In the genomic region with DNA sequence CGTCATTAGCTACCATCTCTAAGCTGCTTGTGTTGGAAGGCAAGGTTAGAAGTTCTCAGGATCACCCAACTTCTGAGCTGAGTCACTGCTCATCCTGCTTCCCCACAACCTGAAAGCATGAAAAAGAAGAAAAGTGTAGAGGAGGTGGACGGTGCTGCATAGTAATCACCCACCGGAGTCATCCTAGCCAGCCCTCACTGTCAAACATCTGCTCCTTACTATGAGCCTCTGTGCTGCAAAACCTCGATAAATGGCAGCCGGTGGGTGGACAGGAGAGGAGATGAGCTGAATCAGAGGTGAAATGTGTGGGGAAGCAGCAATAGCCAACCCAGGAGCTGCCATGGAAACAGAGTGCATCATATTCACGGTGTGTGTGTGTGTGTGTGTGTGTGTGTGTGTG, we compare ENCODE assay signal across 27 mouse cellular contexts. TPM values are rescaled to one million over a fixed set of nuclear protein-coding genes. Genes with fewer than 3 reads are reported as not detected.
DNase-seq lines count a peak whose midpoint lies in the region; ATAC-seq and TF ChIP-seq lines count a peak whose summit lies in the region.
"Had no signal": no experiment of that assay in that cellular context is flagged by ENCODE, and none has a peak within 500 bp of the region (broad histone marks: within the 10 kb centered on the region; RNA-seq: fewer than 3 reads in every experiment).

No protein-coding gene starts in this region.

- no peaks in the 10 kb centered on the region for H3K36me3 ChIP-seq in heart, adult 2 months (ENCODE audit: control insufficient read depth, insufficient read depth, low read length)
- H3K36me3 ChIP-seq in lung, postnatal 0 days (ENCODE audit: insufficient read depth, low read length), result no peaks in the 10 kb centered on the region
- H3K36me3 ChIP-seq: forebrain, embryonic 10.5 days; heart, embryonic 12.5 days; kidney, embryonic 15.5 days had no signal

- no peak for TF ChIP-seq EP300 in heart, adult 2 months (IDR thresholded peaks at IDR 0.05; ENCODE audit: insufficient read depth, low read depth, low read length)
- no peak for TF ChIP-seq EP300 in lung, postnatal 0 days (IDR thresholded peaks at IDR 0.05)

- peak; percentile 70 for DNase-seq in heart, adult 11 months
- DNase-seq in heart, adult 2 months, result no peak
- peak; percentile 90 for DNase-seq in brain, adult 2 months (ENCODE audit: low read depth, low spot score)
- peak; percentile 42 to 44 for DNase-seq in frontal cortex, postnatal 36 days (ENCODE audit: low spot score in 2 of 2)
- no peak for DNase-seq in thymus, adult 18-20 months
- no peak for DNase-seq in layer of hippocampus, postnatal 14 days (ENCODE audit: low spot score in 2 of 2)
- DNase-seq in lung, postnatal 0 days (ENCODE audit: low spot score), result no peak
- DNase-seq: adrenal gland, postnatal 14 days; cerebellum, adult 11 months; cerebellum, adult 9-11 months; gastrocnemius, postnatal 10 days; heart, postnatal 10 days; kidney, postnatal 4 days; liver, postnatal 0 days; lung, postnatal 10 days; thymus, postnatal 14 days had no signal

- intact Hi-C loops in heart, adult 2 months (cut with DNase I), result no loop called here

- H3K9ac ChIP-seq in heart, adult 2 months (ENCODE audit: low read depth, low read length), result no peak overlapping the region
- H3K9ac ChIP-seq in lung, postnatal 0 days (replicated peaks; ENCODE audit: low read depth), result no peak overlapping the region
- H3K9ac ChIP-seq: heart, embryonic 12.5 days; kidney, embryonic 15.5 days; limb, embryonic 12.5 days; liver, postnatal 0 days had no signal

- no peak overlapping the region for H3K4me2 ChIP-seq in lung, postnatal 0 days (replicated peaks; ENCODE audit: low read depth, low read length)
- H3K4me2 ChIP-seq: heart, embryonic 12.5 days; kidney, embryonic 15.5 days; limb, embryonic 12.5 days; liver, embryonic 11.5 days; midbrain, embryonic 11.5 days had no signal

- no peak for TF ChIP-seq POLR2A in heart, adult 2 months (IDR thresholded peaks at IDR 0.05; ENCODE audit: insufficient read depth, low read depth, low read length)
- no peak for TF ChIP-seq POLR2A in olfactory bulb, adult 2 months (IDR thresholded peaks at IDR 0.05; ENCODE audit: insufficient read depth, low read depth, low read length)

- ATAC-seq in lung, postnatal 0 days, result no peak
- ATAC-seq: hindbrain, postnatal 0 days; intestine, embryonic 16.5 days; liver, postnatal 0 days had no signal

- H3K79me2 ChIP-seq in heart, adult 2 months (replicated peaks; ENCODE audit: control insufficient read depth, insufficient read depth, low read length), result no peaks in the 10 kb centered on the region

- TF ChIP-seq CTCF in heart, adult 2 months (IDR thresholded peaks at IDR 0.05), result no peak
- no peak for TF ChIP-seq CTCF in olfactory bulb, adult 2 months (IDR thresholded peaks at IDR 0.05; ENCODE audit: insufficient read depth, low read depth, low read length)
- TF ChIP-seq CTCF in lung, postnatal 0 days (IDR thresholded peaks at IDR 0.05), result no peak

- H3K4me1 ChIP-seq in heart, adult 2 months (ENCODE audit: control insufficient read depth, insufficient read depth, low read length), result no peaks in the 10 kb centered on the region
- peaks cover 27% of the 10 kb centered on the region for H3K4me1 ChIP-seq in olfactory bulb, adult 2 months (ENCODE audit: control insufficient read depth, insufficient read depth, low read length)
- H3K4me1 ChIP-seq in lung, postnatal 0 days (ENCODE audit: insufficient read depth, low read depth, low read length), result no peaks in the 10 kb centered on the region
- H3K4me1 ChIP-seq: forebrain, embryonic 10.5 days; limb, embryonic 12.5 days had no signal

- H3K27ac ChIP-seq in heart, adult 2 months, result no peak overlapping the region
- peak overlapping the region; percentile 47 for H3K27ac ChIP-seq in olfactory bulb, adult 2 months (ENCODE audit: insufficient read depth, low read depth, low read length)
- H3K27ac ChIP-seq in lung, postnatal 0 days (ENCODE audit: low read length), result no peak overlapping the region
- H3K27ac ChIP-seq: forebrain, embryonic 10.5 days; hindbrain, postnatal 0 days; kidney, embryonic 15.5 days had no signal

- H3K27me3 ChIP-seq in heart, adult 2 months (ENCODE audit: control insufficient read depth, insufficient read depth, low read length), result no peaks in the 10 kb centered on the region
- no peaks in the 10 kb centered on the region for H3K27me3 ChIP-seq in lung, postnatal 0 days (replicated peaks; ENCODE audit: insufficient read depth, low read length)
- H3K27me3 ChIP-seq: heart, embryonic 12.5 days; kidney, embryonic 15.5 days had no signal

- 83% methylated on average over 6 of the region's 6 CpGs for WGBS in heart, adult 2 months
- 26% methylated on average over 6 of the region's 6 CpGs for WGBS in olfactory bulb, adult 2 months
- WGBS in lung, postnatal 0 days, result 75% methylated on average over 6 of the region's 6 CpGs

- no peaks in the 10 kb centered on the region for H3K9me3 ChIP-seq in lung, postnatal 0 days (ENCODE audit: low read length)
- H3K9me3 ChIP-seq: forebrain, embryonic 10.5 days; heart, embryonic 12.5 days; kidney, embryonic 15.5 days; limb, embryonic 12.5 days had no signal

- H3K4me3 ChIP-seq in heart, adult 2 months, result no peak overlapping the region
- no peak overlapping the region for H3K4me3 ChIP-seq in olfactory bulb, adult 2 months (ENCODE audit: insufficient read depth, low read depth, low read length)
- no peak overlapping the region for H3K4me3 ChIP-seq in lung, postnatal 0 days (ENCODE audit: low read depth, low read length)
- H3K4me3 ChIP-seq: forebrain, embryonic 10.5 days; heart, embryonic 12.5 days; kidney, embryonic 15.5 days; limb, embryonic 12.5 days had no signal

RNA-seq across cellular contexts. Expression of gene Car12, which starts 39.4 kb away (rescaled TPM):
- not detected for total RNA-seq in heart, adult 2 months (2021)
- not detected in 2 replicates for polyA plus RNA-seq in heart, adult 2 months (2012; rRNA removed)
- polyA plus RNA-seq in olfactory bulb, adult 2 months (2012; ENCODE audit: insufficient read depth, insufficient read length, low replicate concordance, missing spikeins), result not detected in 2 replicates
- total RNA-seq in layer of hippocampus, postnatal 14 days (2021), result 10 to 100 TPM; 34.1 to 47.0 TPM
- 0.24 and 0.35 TPM in 2 replicates for polyA plus RNA-seq in lung, postnatal 0 days (2015; fragmentation: Nextera tagmentation; extraction: Ambion mirVana)

RNA-seq across cellular contexts. Expression of gene Aph1b, which starts 42.4 kb away (rescaled TPM):
- total RNA-seq in heart, adult 2 months (2021), result 1 to 10 TPM; 4.3 to 5.2 TPM
- 2.3 and 5.4 TPM in 2 replicates for polyA plus RNA-seq in heart, adult 2 months (2012; rRNA removed)
- polyA plus RNA-seq in olfactory bulb, adult 2 months (2012; ENCODE audit: insufficient read depth, insufficient read length, low replicate concordance, missing spikeins), result not detected in 2 replicates
- 10 to 100 TPM; 27.6 to 30.7 TPM for total RNA-seq in layer of hippocampus, postnatal 14 days (2021)
- 4.4 and 6.3 TPM in 2 replicates for polyA plus RNA-seq in lung, postnatal 0 days (2015; fragmentation: Nextera tagmentation; extraction: Ambion mirVana)

RNA-seq across cellular contexts. Expression of gene Gm10647, which starts 44.0 kb away (rescaled TPM):
- total RNA-seq in heart, adult 2 months (2021), result under 1 TPM; 0.14 to 0.16 TPM
- polyA plus RNA-seq in heart, adult 2 months (2012; rRNA removed), result 0.10 and 0.26 TPM in 2 replicates
- polyA plus RNA-seq in olfactory bulb, adult 2 months (2012; ENCODE audit: insufficient read depth, insufficient read length, low replicate concordance, missing spikeins), result not detected in 2 replicates
- under 1 TPM; 0.48 to 0.67 TPM for total RNA-seq in layer of hippocampus, postnatal 14 days (2021)
- 0.27 and 0.51 TPM in 2 replicates for polyA plus RNA-seq in lung, postnatal 0 days (2015; fragmentation: Nextera tagmentation; extraction: Ambion mirVana)
- total RNA-seq: adrenal gland, postnatal 14 days; granulocyte monocyte progenitor cell, adult 5-6 weeks had no signal
- polyA plus RNA-seq: liver, embryonic 11.5 days; small intestine, adult 2 months had no signal

Comparison
In these comparisons a context has a peak if more than half of its experiments do, and no peak if none do; other contexts are left out.
1. DNase-seq: peak in heart, adult 11 months (single experiment), brain, adult 2 months (single experiment) and frontal cortex, postnatal 36 days (2 of 2); none in heart, adult 2 months (0 of 2), thymus, adult 18-20 months (0 of 2), layer of hippocampus, postnatal 14 days (0 of 2) and lung, postnatal 0 days (single experiment).